Comparison of ENCODE assay signal across 26 mouse cellular contexts in genomic region chr2:161233155-161233741, GRCm38 (mm10).
"Had no signal": no experiment of that assay in that cellular context is flagged by ENCODE, and none has a peak within 500 bp of the region (broad histone marks: within the 10 kb centered on the region; RNA-seq: fewer than 3 reads in every experiment).

No protein-coding gene starts in this region.

- H3K27ac ChIP-seq: heart, embryonic 10.5 days; hindbrain, embryonic 13.5 days; hindbrain, embryonic 15.5 days; hindbrain, postnatal 0 days; intestine, embryonic 15.5 days; kidney, embryonic 15.5 days; kidney, postnatal 0 days; limb, embryonic 10.5 days; limb, embryonic 12.5 days; liver, embryonic 13.5 days; liver, embryonic 15.5 days had no signal

- DNase-seq: gastrocnemius, postnatal 14 days; gastrocnemius, postnatal 36 days; heart, adult 18-20 months; heart, postnatal 10 days; kidney, adult 11 months; kidney, adult 2 months; kidney, adult 9 months; kidney, postnatal 14 days; kidney, postnatal 36 days; layer of hippocampus, adult 9-11 months; layer of hippocampus, postnatal 36 days; liver; liver, embryonic 13.5 days; liver, postnatal 0 days had no signal

- H3K27me3 ChIP-seq: heart, embryonic 12.5 days; hindbrain, embryonic 13.5 days; hindbrain, embryonic 15.5 days; intestine, embryonic 15.5 days; kidney, embryonic 15.5 days; limb, embryonic 12.5 days; liver, embryonic 13.5 days; liver, embryonic 15.5 days had no signal

- H3K9ac ChIP-seq: heart, embryonic 12.5 days; hindbrain, embryonic 13.5 days; hindbrain, embryonic 15.5 days; intestine, embryonic 15.5 days; kidney, embryonic 15.5 days; limb, embryonic 12.5 days; liver, embryonic 13.5 days; liver, embryonic 15.5 days; liver, postnatal 0 days had no signal

- ATAC-seq: hindbrain, postnatal 0 days; intestine, embryonic 15.5 days; liver, postnatal 0 days had no signal

- H3K4me1 ChIP-seq: heart, embryonic 10.5 days; intestine, embryonic 15.5 days; kidney, embryonic 15.5 days; limb, embryonic 12.5 days; liver, embryonic 13.5 days; liver, embryonic 15.5 days had no signal

- H3K4me3 ChIP-seq: heart, embryonic 10.5 days; heart, embryonic 12.5 days; hindbrain, embryonic 13.5 days; hindbrain, embryonic 15.5 days; intestine, embryonic 15.5 days; kidney, embryonic 15.5 days; limb, embryonic 10.5 days; limb, embryonic 12.5 days; liver, embryonic 13.5 days; liver, embryonic 15.5 days had no signal

- H3K4me2 ChIP-seq: heart, embryonic 12.5 days; hindbrain, embryonic 13.5 days; hindbrain, embryonic 15.5 days; intestine, embryonic 15.5 days; kidney, embryonic 15.5 days; limb, embryonic 12.5 days; liver, embryonic 11.5 days; liver, embryonic 13.5 days; liver, embryonic 15.5 days had no signal

- H3K36me3 ChIP-seq: heart, embryonic 10.5 days; heart, embryonic 12.5 days; hindbrain, embryonic 13.5 days; hindbrain, embryonic 15.5 days; intestine, embryonic 15.5 days; kidney, embryonic 15.5 days; limb, embryonic 10.5 days; limb, embryonic 12.5 days; liver, embryonic 13.5 days; liver, embryonic 15.5 days had no signal

- H3K9me3 ChIP-seq: heart, embryonic 10.5 days; heart, embryonic 12.5 days; hindbrain, embryonic 13.5 days; hindbrain, embryonic 15.5 days; intestine, embryonic 15.5 days; kidney, embryonic 15.5 days; limb, embryonic 10.5 days; limb, embryonic 12.5 days; liver, embryonic 13.5 days; liver, embryonic 15.5 days had no signal
